Mouse (Mus musculus) embryonic facial prominence, embryonic 10.5 days (tissue): ENCODE measurements at regions not wholly inside any gene's neighbourhood (a gene's known extent, or its start where the extent isn't known, plus 50 kb on each side); places are given as distances from the start of the nearest gene placed in this dataset.

ENCODE experiments used
- DNase-seq: peaks from one replicate; pipeline ENCODE4 v3.0.0-alpha.2; 2017; ENCODE audit warnings: low spot score
- H3K27ac ChIP-seq: fragments of 300-500 bp; sonication (generic); replicated peaks from 2 replicates; pipeline ENCODE4 v1.5.1; 2016; ENCODE audit warnings: mild to moderate bottlenecking
- H3K27me3 ChIP-seq: fragments of 300-500 bp; sonication (generic); replicated peaks from 2 replicates; pipeline ENCODE4 v1.6.1; 2016; ENCODE audit warnings: low read depth, mild to moderate bottlenecking; ENCODE audit not compliant: poor library complexity, severe bottlenecking
- H3K36me3 ChIP-seq: fragments of 300-500 bp; sonication (generic); replicated peaks from 2 replicates; pipeline ENCODE4 v1.6.1; 2016; ENCODE audit warnings: mild to moderate bottlenecking, moderate library complexity
- H3K4me1 ChIP-seq: fragments of 300-500 bp; sonication (generic); 2 replicates; pipeline ENCODE4 v1.6.1; 2016
- H3K4me3 ChIP-seq: fragments of 300-500 bp; sonication (generic); 2 replicates; pipeline ENCODE4 v1.5.1; 2016; ENCODE audit warnings: mild to moderate bottlenecking, moderate library complexity
- H3K9me3 ChIP-seq: fragments of 300-500 bp; sonication (generic); 2 replicates; pipeline ENCODE4 v1.6.1; 2016; ENCODE audit warnings: mild to moderate bottlenecking
- WGBS: fragments of 180-500 bp; shearing (Covaris S2); methylation state at CpG from one replicate; pipeline ENCODE4 v1.1.7; 2016; 5-methylcytosine and 5-hydroxymethylcytosine counted together

DNA sequence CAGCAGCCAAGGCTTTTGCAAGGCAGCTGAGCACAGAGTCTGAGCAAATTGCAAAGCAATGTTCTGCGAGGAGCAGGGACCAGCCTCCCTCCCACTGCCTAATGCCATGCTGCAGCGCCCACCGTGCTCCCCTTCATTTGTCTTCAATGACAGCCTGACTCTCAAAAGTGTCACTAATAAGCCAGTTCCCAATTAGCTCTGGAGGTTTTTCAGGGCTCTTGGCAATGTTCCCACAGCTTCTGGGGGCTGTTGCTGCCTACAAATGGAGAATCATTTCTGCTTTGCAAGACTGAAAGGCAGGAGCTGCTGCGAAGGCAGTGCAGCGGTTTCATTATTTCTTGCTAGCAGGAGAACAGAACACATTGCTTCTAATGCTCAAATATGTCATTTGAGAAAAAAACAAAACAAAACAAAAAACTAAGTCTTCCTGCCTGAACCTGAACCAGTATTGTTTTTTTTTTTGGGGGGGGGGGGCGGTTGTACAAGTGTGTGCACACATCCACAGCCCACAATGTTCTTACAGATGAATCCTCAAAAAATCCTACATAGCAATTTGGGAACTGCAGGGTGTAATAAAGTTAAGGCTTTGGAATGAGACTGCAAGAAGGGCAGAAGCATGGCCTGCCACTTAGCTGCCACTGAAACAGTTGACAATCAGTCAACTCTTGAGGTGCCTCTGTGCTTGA, 283.5 kb upstream of the Emcn start:
- no peak for DNase-seq
- no peaks in the 10 kb centered on the region for H3K27me3 ChIP-seq
- no peak overlapping the region for H3K4me3 ChIP-seq
- no peaks in the 10 kb centered on the region for H3K9me3 ChIP-seq
- WGBS, result 67% methylated on average over 6 of the region's 6 CpGs
- H3K4me1 ChIP-seq, result no peaks in the 10 kb centered on the region
- H3K27ac ChIP-seq, result no peak overlapping the region
- H3K36me3 ChIP-seq, result no peaks in the 10 kb centered on the region

- H3K27ac ChIP-seq, result no peak overlapping the region
- WGBS, result 80% methylated on average over 4 of the region's 4 CpGs
- no peak for DNase-seq
- H3K36me3 ChIP-seq, result no peaks in the 10 kb centered on the region
- no peaks in the 10 kb centered on the region for H3K4me1 ChIP-seq
- H3K4me3 ChIP-seq, result no peak overlapping the region
- no peaks in the 10 kb centered on the region for H3K9me3 ChIP-seq
- H3K27me3 ChIP-seq, result no peaks in the 10 kb centered on the region
These were observed 283.0 kb upstream of the Emcn start for GRCm38 (mm10) chr3:137057911-137058260.

GRCm38 (mm10) chr3:137062067-137062466, 278.8 kb upstream of the Emcn start:
- H3K4me1 ChIP-seq, result no peaks in the 10 kb centered on the region
- no peak overlapping the region for H3K27ac ChIP-seq
- no peak overlapping the region for H3K4me3 ChIP-seq
- no peak for DNase-seq
- no peaks in the 10 kb centered on the region for H3K27me3 ChIP-seq
- WGBS, result 85% methylated on average over 2 of the region's 2 CpGs
- H3K36me3 ChIP-seq, result no peaks in the 10 kb centered on the region
- no peaks in the 10 kb centered on the region for H3K9me3 ChIP-seq

DNA sequence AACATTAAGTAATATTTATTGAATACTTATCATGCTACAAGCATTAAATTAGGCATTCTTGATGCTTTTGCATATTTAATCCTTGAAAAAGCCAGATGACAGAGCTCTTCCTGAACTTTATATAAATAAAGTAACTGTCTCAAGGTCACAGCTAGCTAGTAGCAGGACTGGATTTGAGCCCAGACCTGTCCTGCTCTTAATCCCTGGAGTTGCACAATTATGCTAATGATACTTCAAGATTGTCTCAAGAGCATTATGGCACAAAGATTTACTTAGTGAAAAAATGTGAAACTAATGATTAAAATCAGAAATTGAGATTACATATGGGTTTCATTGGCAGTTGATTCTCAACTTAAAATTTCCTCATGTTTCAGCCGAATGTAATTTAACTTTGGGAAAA, 273.5 kb upstream of the Emcn start:
- H3K27ac ChIP-seq, result no peak overlapping the region
- H3K4me3 ChIP-seq, result no peak overlapping the region
- DNase-seq, result no peak
- no peaks in the 10 kb centered on the region for H3K4me1 ChIP-seq
- WGBS, result 74% methylated on average over 1 of the region's 1 CpGs
- H3K36me3 ChIP-seq, result no peaks in the 10 kb centered on the region
- no peaks in the 10 kb centered on the region for H3K9me3 ChIP-seq
- no peaks in the 10 kb centered on the region for H3K27me3 ChIP-seq

GRCm38 (mm10) chr3:137069334-137069733, 271.5 kb upstream of the Emcn start:
- H3K27me3 ChIP-seq, result no peaks in the 10 kb centered on the region
- H3K27ac ChIP-seq, result no peak overlapping the region
- no peak for DNase-seq
- H3K36me3 ChIP-seq, result no peaks in the 10 kb centered on the region
- no peaks in the 10 kb centered on the region for H3K4me1 ChIP-seq
- 91% methylated on average over 3 of the region's 3 CpGs for WGBS
- H3K4me3 ChIP-seq, result no peak overlapping the region
- H3K9me3 ChIP-seq, result no peaks in the 10 kb centered on the region

DNA sequence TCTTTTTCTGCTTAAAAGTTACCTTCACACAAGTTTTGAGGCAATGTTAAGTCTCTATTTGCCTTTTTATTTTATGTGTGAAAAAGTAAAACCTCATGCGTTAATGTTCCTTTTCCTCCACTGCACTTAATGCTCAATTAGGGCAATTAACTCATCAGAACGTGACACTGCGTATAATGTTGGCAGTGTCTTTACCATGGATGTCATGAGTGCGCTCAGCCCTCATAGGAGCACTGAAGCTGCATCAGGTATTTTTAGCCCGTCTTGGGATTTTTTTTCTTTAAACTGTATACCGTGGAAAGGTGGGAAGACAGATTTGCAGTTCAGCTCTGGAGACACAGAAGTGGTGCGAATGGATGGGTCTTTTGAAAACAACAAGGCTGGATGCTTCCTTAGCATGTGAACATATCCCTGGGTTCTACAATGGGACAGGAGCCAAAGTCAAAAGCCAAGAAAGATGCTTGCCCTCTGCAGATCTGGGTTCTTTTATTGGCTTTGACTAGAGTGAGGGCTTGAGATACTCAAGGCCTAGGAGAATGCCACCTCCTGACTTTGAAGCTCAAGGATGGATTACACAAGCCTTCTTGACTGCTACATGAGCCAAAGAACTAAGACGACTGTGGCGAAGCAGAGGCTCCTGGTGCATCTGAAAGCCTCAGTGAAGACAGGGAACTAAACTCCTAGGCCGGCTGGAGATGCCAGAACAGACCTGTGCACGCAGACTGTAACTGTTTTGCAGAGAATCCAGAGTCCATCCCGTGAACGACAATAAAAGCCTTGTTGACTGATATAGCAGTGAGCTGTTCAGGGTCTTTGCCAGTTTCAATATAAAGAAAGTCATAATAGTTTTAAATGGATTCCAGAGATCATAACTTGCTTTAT, 262.9 kb upstream of the Emcn start:
- no peak for DNase-seq
- Histone ChIP-seq H3K4me3 (no peak overlapping the region), H3K4me1 (no peaks in the 10 kb centered on the region), H3K27ac (no peak overlapping the region), H3K27me3 (no peaks in the 10 kb centered on the region), H3K9me3 (no peaks in the 10 kb centered on the region), H3K36me3 (no peaks in the 10 kb centered on the region)
- 81% methylated on average over 13 of the region's 13 CpGs for WGBS

- H3K4me3 ChIP-seq, result no peak overlapping the region
- H3K36me3 ChIP-seq, result no peaks in the 10 kb centered on the region
- no peak overlapping the region for H3K27ac ChIP-seq
- no peaks in the 10 kb centered on the region for H3K27me3 ChIP-seq
- WGBS, result 89% methylated on average over 3 of the region's 3 CpGs
- H3K4me1 ChIP-seq, result no peaks in the 10 kb centered on the region
- DNase-seq, result no peak
- no peaks in the 10 kb centered on the region for H3K9me3 ChIP-seq
These were observed 262.3 kb upstream of the Emcn start for GRCm38 (mm10) chr3:137078600-137078975.

GRCm38 (mm10) chr3:137086896-137087295, 254.0 kb upstream of the Emcn start:
- WGBS, result 91% methylated on average over 8 of the region's 8 CpGs
- no peak overlapping the region for H3K27ac ChIP-seq
- DNase-seq, result no peak
- H3K4me3 ChIP-seq, result no peak overlapping the region
- H3K9me3 ChIP-seq, result no peaks in the 10 kb centered on the region
- H3K36me3 ChIP-seq, result no peaks in the 10 kb centered on the region
- no peaks in the 10 kb centered on the region for H3K27me3 ChIP-seq
- H3K4me1 ChIP-seq, result no peaks in the 10 kb centered on the region

DNA sequence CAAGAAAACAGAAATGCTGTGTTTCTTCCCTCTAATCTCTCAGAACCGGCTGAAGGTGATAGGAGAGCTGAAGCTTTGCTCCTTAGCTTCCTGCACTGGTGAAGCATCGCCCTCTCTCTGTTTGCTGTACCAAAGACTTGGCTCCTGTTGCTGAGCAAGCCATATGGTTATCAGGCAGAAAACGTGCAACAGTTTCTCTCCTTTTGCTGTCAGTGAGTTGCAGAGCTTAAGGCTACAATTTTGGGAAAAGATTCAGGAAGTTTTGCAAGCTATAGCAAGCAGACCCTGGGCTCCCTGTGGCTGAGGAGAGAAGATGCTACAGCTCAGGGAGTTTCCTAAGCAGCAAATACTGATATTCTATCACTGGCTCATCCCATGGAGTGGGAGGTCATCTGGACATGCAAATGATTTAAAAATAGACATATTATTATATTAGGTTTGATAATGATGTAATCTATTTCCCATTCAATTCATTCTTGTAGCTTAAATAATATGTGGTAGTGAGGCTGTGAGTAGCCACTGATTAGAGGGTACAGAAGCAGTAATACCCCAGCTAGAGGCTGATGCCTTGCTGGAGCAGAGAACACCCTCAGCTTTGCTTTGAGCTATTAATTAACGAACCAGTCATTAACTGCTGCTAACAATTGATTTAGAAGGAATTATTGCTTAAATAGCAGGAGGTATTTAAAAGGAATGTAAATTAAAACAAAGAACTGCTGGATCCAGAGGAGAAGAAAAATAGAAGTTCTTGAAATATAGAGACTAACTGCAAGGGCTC, 240.1 kb upstream of the Emcn start:
- DNase-seq, result no peak
- H3K27me3 ChIP-seq, result no peaks in the 10 kb centered on the region
- H3K27ac ChIP-seq, result no peak overlapping the region
- H3K4me1 ChIP-seq, result no peaks in the 10 kb centered on the region
- H3K36me3 ChIP-seq, result no peaks in the 10 kb centered on the region
- 53% methylated on average over 4 of the region's 4 CpGs for WGBS
- no peak overlapping the region for H3K4me3 ChIP-seq
- no peaks in the 10 kb centered on the region for H3K9me3 ChIP-seq

GRCm38 (mm10) chr3:137105930-137106329, 234.9 kb upstream of the Emcn start:
- no peak for DNase-seq
- Histone ChIP-seq H3K4me3 (no peak overlapping the region), H3K9me3 (no peaks in the 10 kb centered on the region), H3K36me3 (no peaks in the 10 kb centered on the region), H3K27me3 (no peaks in the 10 kb centered on the region), H3K4me1 (no peaks in the 10 kb centered on the region), H3K27ac (no peak overlapping the region)
- 84% methylated on average over 1 of the region's 1 CpGs for WGBS

DNA sequence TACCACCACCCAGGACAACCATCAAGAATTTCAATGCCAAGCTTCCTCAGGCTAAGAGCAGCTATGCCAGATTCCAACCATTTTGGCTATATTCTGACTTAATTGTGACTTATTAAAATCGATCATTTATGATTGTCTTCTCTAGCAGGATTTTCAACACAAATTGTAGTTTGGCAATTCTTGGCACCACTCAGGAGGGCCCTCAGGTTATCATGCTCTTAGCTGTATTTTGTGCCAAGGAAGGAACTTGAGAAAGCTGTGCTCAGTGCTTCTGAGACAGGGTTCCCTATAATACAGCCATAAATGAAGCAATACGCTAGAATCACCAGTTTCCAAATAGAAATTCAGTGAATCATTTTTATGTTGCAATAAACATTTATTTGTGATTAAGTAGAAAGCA, 232.7 kb upstream of the Emcn start:
- DNase-seq, result no peak
- no peak overlapping the region for H3K4me3 ChIP-seq
- no peaks in the 10 kb centered on the region for H3K9me3 ChIP-seq
- H3K36me3 ChIP-seq, result no peaks in the 10 kb centered on the region
- H3K4me1 ChIP-seq, result no peaks in the 10 kb centered on the region
- no peak overlapping the region for H3K27ac ChIP-seq
- H3K27me3 ChIP-seq, result no peaks in the 10 kb centered on the region
- WGBS, result 90% methylated on average over 2 of the region's 2 CpGs

GRCm38 (mm10) chr3:137109786-137110185, 231.1 kb upstream of the Emcn start:
- Histone ChIP-seq H3K36me3 (no peaks in the 10 kb centered on the region), H3K4me3 (no peak overlapping the region), H3K27ac (no peak overlapping the region), H3K9me3 (no peaks in the 10 kb centered on the region), H3K4me1 (no peaks in the 10 kb centered on the region), H3K27me3 (no peaks in the 10 kb centered on the region)
- DNase-seq, result no peak
- 93% methylated on average over 9 of the region's 9 CpGs for WGBS

- WGBS, result 81% methylated on average over 4 of the region's 4 CpGs
- Histone ChIP-seq H3K4me1 (no peaks in the 10 kb centered on the region), H3K4me3 (no peak overlapping the region), H3K27me3 (no peaks in the 10 kb centered on the region), H3K9me3 (no peaks in the 10 kb centered on the region), H3K27ac (no peak overlapping the region), H3K36me3 (no peaks in the 10 kb centered on the region)
- no peak for DNase-seq
These were observed 230.4 kb upstream of the Emcn start for GRCm38 (mm10) chr3:137110485-137110884.
